Mouse (Mus musculus) small intestine, adult 2 months (tissue): ENCODE data around the gene Pcx.

Source experiments
- CTCF ChIP-seq: fragments of 200-500 bp; IDR thresholded peaks from 2 replicates; pipeline ENCODE4 v1.5.1; 2012; ENCODE audit warnings: low read depth, mild to moderate bottlenecking, control low read depth, inconsistent platforms, low read length, moderate library complexity, mixed read lengths; ENCODE audit not compliant: insufficient replicate concordance, insufficient read length; ENCODE audit errors: extremely low read depth
- POLR2A ChIP-seq: fragments of 200-500 bp; IDR thresholded peaks from 2 replicates; pipeline ENCODE4 v1.6.1; 2012; ENCODE audit warnings: low read depth, mild to moderate bottlenecking, control low read depth, inconsistent platforms, low read length, moderate library complexity

DNA sequence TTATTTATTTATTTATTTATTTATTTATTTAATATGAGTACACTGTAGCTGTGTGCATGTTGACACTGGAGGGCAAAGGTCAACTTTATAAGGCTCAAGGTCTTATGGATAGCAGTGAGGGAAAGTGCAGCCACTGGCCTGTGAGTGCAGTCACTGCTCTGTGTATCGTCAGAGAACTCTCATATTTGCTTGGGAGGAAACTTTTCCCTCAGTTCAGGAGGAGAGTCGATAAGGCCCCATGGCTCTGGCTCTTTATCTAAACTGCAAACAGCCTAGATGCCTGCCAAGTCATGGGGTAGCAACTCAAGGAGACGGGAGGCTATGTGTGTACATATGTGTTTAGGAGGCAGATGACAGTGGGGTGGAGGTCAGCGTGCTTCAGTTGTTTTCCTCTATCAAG, 58.6 kb downstream of the Pcx start:
- TF ChIP-seq CTCF (no peak), POLR2A (no peak)
